Mouse (Mus musculus): ENCODE results near the gene Btbd17. TPM values are rescaled to one million over a fixed set of nuclear protein-coding genes. Genes with fewer than 3 reads are reported as not detected.

Btbd17 gene
- polyA plus RNA-seq, 1 experiment from 2014 or later, result 60.0 TPM

DNA sequence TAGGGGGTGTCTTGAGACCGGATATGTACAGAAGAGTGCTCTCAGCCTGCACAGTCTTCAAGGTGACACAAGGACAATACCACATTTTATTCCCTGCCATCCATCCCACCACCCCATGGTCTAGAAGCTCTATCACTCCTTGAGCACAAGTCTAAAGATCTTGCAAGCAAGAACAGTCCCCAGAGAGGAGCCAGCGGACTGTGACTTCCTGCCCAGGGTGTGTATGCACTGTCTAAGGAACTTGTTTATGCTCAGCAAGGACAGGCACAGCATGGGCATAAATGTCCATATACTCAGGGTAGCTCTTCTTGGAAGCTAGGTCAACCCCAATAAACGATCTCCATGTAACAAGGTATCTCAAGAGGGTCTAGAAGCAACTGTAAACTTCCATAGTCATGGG, 2.2 kb upstream of the Btbd17 start:
- Histone ChIP-seq H3K4me3 (no peak overlapping the region), H3K36me3 (no peaks in the 10 kb centered on the region), H3K27ac (peak overlapping the region; percentile 46; the same call in 1 of the 2 replicates), H3K27me3 (ENCODE audit: insufficient read depth, poor library complexity, severe bottlenecking) (peaks cover 16% of the 10 kb centered on the region), H3K9me3 (no peaks in the 10 kb centered on the region), H3K4me1 (replicated peaks) (peaks cover 57% of the 10 kb centered on the region)
- no peak for DNase-seq (ENCODE audit: low spot score)
- 92% methylated on average over 3 of the region's 3 CpGs for WGBS

DNA sequence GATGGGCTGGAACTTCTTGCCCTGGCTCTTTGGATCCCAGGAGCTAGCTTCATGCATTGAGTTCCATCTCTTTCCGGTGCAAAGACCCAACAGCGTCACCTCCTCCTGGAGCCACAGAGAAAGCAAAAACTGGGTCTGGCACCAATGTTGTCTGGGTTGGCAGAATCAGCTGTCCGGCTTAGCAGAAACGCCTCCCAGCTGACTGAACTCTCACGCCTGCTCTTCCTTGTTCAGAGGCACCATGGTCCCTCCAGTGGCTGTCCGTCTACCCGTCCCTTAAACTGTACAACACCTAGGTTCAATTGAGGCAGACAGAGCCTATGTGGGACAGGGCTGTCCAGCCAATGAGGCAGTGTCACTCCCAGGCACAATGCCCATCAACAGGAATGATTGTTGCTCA, 1.4 kb upstream of the Btbd17 start:
- peak overlapping the region; percentile 95 for H3K27ac ChIP-seq
- H3K4me3 ChIP-seq, result no peak overlapping the region
- DNase-seq (ENCODE audit: low spot score), result no peak
- H3K9me3 ChIP-seq, result no peaks in the 10 kb centered on the region
- WGBS, result 92% methylated on average over 7 of the region's 7 CpGs
- no peaks in the 10 kb centered on the region for H3K36me3 ChIP-seq
- H3K4me1 ChIP-seq (replicated peaks), result peaks cover 58% of the 10 kb centered on the region
- peaks cover 24% of the 10 kb centered on the region for H3K27me3 ChIP-seq (ENCODE audit: insufficient read depth, poor library complexity, severe bottlenecking)

DNA sequence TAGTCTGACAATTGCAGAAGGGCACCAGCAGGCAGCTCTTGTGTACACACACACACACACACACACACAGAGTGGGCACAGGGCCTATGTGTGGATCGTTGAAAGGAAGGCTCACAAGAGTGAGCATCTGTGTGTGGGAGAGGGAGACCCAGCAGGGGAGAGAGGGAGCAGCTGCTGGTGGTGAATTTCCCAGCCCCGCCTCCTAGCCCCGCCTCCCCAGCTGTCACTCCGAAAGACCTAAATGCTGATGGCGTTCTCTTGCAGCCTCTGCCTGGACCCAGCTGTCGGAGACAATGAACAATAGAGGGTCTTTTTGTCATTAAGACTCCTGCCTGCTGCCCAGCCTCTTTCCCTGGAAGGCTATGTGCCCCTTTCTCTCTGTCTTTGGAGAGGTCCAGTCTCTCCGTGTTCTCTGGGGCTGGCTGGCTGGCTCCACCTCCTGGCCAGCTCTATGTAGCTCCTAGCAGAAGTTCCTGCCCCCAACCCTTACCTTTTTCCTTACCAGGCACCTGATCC, 456 bp downstream of the Btbd17 start:
- peaks cover 72% of the 10 kb centered on the region for H3K4me1 ChIP-seq (replicated peaks)

DNA sequence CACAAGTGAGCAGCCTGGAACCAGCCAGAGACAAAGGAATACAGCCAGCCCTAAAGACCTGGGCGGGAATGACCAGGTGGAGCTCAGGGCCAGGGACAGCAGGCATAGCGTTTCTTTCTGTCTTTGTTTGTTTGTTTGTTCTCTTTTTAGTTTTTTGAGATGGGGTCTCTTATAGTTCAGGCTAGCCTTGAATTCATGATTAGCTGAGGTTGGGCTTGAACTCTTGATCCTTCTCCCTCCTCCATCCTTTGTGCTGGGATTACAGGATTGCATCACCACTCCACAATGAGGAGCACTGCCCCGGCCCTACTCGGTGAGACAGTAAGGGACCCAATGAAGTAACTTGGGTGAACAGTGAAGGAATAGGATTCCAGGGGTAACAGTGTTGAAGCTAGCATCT, 1.1 kb downstream of the Btbd17 start:
- Histone ChIP-seq H3K27me3 (ENCODE audit: insufficient read depth, poor library complexity, severe bottlenecking) (peaks cover 49% of the 10 kb centered on the region), H3K4me3 (peak overlapping the region; percentile 61), H3K4me1 (replicated peaks) (peaks cover 78% of the 10 kb centered on the region), H3K9me3 (no peaks in the 10 kb centered on the region), H3K27ac (peak overlapping the region; percentile 95), H3K36me3 (peaks cover 12% of the 10 kb centered on the region)
- WGBS, result 32% methylated on average over 4 of the region's 4 CpGs
- no peak for DNase-seq (ENCODE audit: low spot score)

More for the DNA sequence above, 456 bp downstream of the Btbd17 start:
- H3K27me3 ChIP-seq (ENCODE audit: insufficient read depth, poor library complexity, severe bottlenecking), result peaks cover 43% of the 10 kb centered on the region
- DNase-seq (ENCODE audit: low spot score), result peak; percentile 91
- H3K9me3 ChIP-seq, result no peaks in the 10 kb centered on the region
- peaks cover 12% of the 10 kb centered on the region for H3K36me3 ChIP-seq
- peak overlapping the region; percentile 61 for H3K4me3 ChIP-seq
- peak overlapping the region; percentile 95 for H3K27ac ChIP-seq
- WGBS, result under 1% methylated on average over 7 of the region's 7 CpGs

DNA sequence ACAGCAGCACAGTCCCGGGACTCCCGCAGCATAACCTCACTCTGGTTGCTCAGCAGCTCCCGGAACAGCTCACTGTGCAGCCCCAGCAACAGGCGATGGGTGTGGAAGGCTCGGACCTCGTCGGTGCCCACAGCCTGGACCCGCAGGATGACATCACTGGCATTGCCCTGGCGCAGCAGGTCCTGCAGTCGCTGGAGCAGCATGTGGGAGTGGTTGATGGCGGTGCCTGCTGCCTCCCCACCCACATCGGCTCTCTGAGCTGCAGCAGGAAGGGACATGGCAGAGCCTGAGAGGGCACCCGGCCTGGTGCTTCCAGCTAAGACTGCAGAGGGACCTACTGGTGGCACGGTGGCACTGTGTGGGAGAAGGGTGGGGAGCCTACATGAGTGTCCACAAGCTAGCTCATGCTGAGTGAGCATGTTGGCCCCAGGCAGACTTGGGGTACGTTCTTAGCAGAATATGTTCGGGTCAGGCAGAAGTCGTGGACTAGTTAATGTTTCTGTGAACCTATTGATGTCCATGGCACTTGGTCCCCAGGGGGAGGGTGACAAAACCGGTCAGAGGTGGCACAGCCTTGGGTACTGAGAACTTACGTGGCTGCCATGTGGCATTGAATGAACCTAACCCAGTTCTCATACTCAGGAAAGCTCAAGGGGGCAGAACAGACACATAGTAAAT, 1.7 kb downstream of the Btbd17 start:
- H3K27me3 ChIP-seq (ENCODE audit: insufficient read depth, poor library complexity, severe bottlenecking), result peaks cover 56% of the 10 kb centered on the region

DNA sequence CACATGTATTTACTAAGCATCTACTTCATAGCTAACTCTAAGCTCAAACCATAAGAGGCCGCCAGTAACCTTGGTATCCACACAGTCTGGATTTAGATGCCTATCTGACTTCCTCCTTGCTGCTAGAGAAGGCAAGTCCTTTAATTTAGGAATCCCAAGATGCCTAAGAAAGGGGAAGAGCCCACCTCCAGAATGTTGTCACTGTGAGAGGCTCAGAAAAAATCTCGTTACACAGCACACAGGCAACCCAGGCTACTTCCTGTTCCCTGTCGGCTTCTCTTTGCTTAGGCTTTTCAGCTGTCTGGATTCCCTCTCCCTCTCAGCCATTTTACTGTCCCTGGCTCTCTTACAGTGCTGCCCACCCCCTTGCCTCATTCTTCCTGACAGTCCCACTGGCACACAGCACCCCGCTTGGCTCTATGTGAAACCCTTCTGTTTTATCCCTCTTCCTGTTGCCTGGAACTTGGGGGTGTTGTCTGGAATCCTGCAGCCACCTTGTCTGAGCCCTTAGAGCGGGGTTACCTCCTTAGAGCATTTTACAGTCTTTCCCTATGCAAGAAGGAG, 2.7 kb downstream of the Btbd17 start:
- WGBS, result 50% methylated on average over 5 of the region's 5 CpGs
- DNase-seq (ENCODE audit: low spot score), result no peak
- peak overlapping the region; percentile 95 for H3K27ac ChIP-seq
- H3K36me3 ChIP-seq, result peaks cover 12% of the 10 kb centered on the region
- H3K4me3 ChIP-seq, result peak overlapping the region; percentile 61
- H3K9me3 ChIP-seq, result no peaks in the 10 kb centered on the region
- peaks cover 66% of the 10 kb centered on the region for H3K27me3 ChIP-seq (ENCODE audit: insufficient read depth, poor library complexity, severe bottlenecking)
- peaks cover 93% of the 10 kb centered on the region for H3K4me1 ChIP-seq (replicated peaks)

More for the DNA sequence above, 1.7 kb downstream of the Btbd17 start:
- Histone ChIP-seq H3K9me3 (no peaks in the 10 kb centered on the region), H3K36me3 (peaks cover 12% of the 10 kb centered on the region), H3K27ac (peak overlapping the region; percentile 95), H3K4me3 (peak overlapping the region; percentile 61), H3K4me1 (replicated peaks) (peaks cover 85% of the 10 kb centered on the region)
- no peak for DNase-seq (ENCODE audit: low spot score)
- 64% methylated on average over 19 of the region's 19 CpGs for WGBS

DNA sequence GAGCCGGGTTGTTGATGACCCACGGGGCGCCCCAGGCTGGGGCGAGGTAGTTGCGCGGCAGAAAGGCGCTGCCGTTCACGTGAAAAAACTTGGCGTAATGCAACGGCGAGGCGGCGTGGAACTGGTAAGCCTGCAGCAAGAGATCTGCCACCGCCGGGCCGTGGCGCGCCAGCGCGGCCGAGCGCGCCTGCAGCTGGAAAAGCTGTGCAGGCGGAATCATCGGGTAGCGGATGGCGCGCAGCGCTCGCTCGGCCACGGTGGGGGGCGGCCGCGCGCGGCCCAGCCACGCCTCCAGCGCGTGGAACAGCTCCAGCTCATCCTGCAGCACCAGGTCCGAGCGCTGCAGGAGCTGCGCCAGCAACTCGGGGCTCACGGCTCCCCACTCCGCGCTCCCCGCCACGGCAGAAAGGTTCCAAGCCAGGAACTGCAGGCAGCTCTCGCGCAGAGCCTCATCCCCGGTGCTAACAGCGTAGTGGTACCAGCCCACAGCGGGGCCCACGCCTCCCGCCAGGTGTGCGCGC, 3.8 kb downstream of the Btbd17 start:
- peak overlapping the region; percentile 61 for H3K4me3 ChIP-seq
- peaks cover 87% of the 10 kb centered on the region for H3K4me1 ChIP-seq (replicated peaks)
- peaks cover 12% of the 10 kb centered on the region for H3K36me3 ChIP-seq
- peak overlapping the region; percentile 80 for H3K27ac ChIP-seq
- H3K27me3 ChIP-seq (ENCODE audit: insufficient read depth, poor library complexity, severe bottlenecking), result peaks cover 77% of the 10 kb centered on the region
- H3K9me3 ChIP-seq, result no peaks in the 10 kb centered on the region
- under 1% methylated on average over 58 of the region's 59 CpGs for WGBS
- peak; percentile 61 for DNase-seq (ENCODE audit: low spot score)

DNA sequence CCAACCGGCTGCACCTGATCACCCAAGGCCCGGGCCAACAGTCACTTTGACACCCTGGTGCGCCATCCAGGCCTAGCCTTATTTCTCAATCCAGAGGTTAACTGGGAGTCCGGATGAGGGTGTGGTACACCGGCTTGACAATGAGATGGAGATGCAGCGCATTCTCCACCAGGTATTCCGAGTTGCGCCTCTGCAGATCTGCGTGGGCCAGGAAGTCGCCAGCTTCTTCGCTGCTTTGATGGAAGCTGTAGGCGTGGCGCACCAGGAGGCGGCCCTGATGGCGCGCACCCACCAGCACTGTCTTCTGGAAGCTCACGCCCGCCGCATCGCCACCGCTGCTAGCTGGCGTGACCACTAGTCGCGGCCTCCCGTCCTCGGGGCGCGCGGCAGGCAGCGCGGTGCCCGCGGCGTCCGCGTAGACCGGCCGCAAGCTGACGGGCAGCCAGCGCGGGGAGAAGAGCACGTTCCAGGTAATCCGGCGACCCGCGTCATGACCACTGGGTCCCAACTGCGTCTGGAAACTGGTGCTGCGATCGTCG, 4.3 kb downstream of the Btbd17 start:
- H3K4me3 ChIP-seq, result peak overlapping the region; percentile 61
- no peak for DNase-seq (ENCODE audit: low spot score)
- peaks cover 87% of the 10 kb centered on the region for H3K4me1 ChIP-seq (replicated peaks)
- H3K9me3 ChIP-seq, result no peaks in the 10 kb centered on the region
- peaks cover 12% of the 10 kb centered on the region for H3K36me3 ChIP-seq
- peaks cover 82% of the 10 kb centered on the region for H3K27me3 ChIP-seq (ENCODE audit: insufficient read depth, poor library complexity, severe bottlenecking)
- peak overlapping the region; percentile 80 for H3K27ac ChIP-seq
- 3% methylated on average over 50 of the region's 50 CpGs for WGBS

DNA sequence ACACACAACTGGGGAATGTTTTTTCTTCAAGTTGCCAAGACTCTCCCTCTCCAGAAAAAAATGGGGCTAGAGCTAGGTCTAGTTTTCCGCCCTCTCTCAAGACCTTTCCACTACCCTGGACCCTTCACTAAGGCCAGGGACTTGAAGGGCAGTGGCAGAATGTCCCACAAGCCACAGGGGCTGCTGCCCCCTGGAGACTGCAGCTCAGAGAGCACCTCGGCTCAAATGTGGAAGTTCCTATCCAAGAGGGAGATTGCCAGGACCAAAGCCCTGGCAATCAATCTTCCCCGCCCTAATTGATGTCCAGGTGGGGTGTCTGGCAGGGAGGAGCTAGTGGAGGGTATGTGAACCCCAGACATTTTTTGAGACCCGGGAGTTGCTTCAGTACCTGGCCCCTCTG, 4.9 kb downstream of the Btbd17 start:
- H3K36me3 ChIP-seq, result peaks cover 12% of the 10 kb centered on the region
- H3K9me3 ChIP-seq, result no peaks in the 10 kb centered on the region
- peak overlapping the region; percentile 61 for H3K4me3 ChIP-seq
- WGBS, result 22% methylated on average over 4 of the region's 4 CpGs
- DNase-seq (ENCODE audit: low spot score), result no peak
- peaks cover 87% of the 10 kb centered on the region for H3K4me1 ChIP-seq (replicated peaks)
- H3K27me3 ChIP-seq (ENCODE audit: insufficient read depth, poor library complexity, severe bottlenecking), result peaks cover 88% of the 10 kb centered on the region
- H3K27ac ChIP-seq, result no peak overlapping the region; the same call in 1 of the 2 replicates

DNA sequence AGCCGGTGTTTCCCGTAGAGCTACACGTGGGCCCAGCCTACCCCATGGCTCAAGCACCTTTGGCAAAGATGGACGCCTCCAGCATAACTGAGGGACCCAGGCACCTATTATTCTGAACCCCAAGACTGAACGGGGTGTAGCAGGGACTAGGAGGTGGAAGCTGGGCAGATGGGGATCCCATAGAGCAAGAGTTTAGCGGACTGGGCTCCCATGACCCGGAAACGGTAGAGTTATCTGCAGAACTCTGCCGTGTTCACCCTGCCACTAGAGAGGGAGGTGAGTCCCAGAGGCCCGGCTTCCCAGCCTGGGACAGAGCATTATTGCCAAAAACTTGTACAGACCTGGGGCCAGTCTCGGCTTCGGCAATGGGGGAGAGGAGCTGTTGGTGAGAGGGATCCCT, 5.6 kb downstream of the Btbd17 start:
- 64% methylated on average over 12 of the region's 12 CpGs for WGBS

DNA sequence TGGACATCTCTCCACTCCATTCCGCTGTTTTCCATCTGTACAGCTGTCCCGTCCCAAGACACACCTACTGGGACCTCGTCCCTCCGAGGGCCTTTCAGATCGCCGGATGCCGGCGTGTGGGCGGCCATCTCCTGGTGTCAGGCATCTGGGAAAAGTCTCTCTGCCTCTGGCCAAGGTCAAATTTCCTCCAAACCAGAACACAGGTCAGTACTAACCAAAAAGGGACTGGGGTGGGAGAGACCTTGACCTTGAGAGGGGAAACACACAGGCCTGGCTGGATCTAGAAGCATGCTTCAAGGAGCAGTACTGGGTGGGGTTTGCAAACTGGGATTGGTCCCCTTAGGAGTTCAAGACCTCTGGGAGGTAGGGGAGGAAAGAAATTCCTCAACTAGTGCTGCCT, 6.0 kb downstream of the Btbd17 start:
- Histone ChIP-seq H3K27ac (no peak overlapping the region), H3K4me3 (peak overlapping the region; percentile 33; the same call in 1 of the 2 replicates), H3K36me3 (peaks cover 12% of the 10 kb centered on the region), H3K4me1 (replicated peaks) (peaks cover 78% of the 10 kb centered on the region), H3K27me3 (ENCODE audit: insufficient read depth, poor library complexity, severe bottlenecking) (peaks cover 99% of the 10 kb centered on the region), H3K9me3 (no peaks in the 10 kb centered on the region)
- WGBS, result 52% methylated on average over 9 of the region's 9 CpGs
- DNase-seq (ENCODE audit: low spot score), result no peak

More for the DNA sequence above, 5.6 kb downstream of the Btbd17 start:
- Histone ChIP-seq H3K9me3 (no peaks in the 10 kb centered on the region), H3K27me3 (ENCODE audit: insufficient read depth, poor library complexity, severe bottlenecking) (peaks cover 94% of the 10 kb centered on the region), H3K27ac (no peak overlapping the region), H3K4me3 (no peak overlapping the region), H3K36me3 (peaks cover 12% of the 10 kb centered on the region), H3K4me1 (replicated peaks) (peaks cover 83% of the 10 kb centered on the region)
- no peak for DNase-seq (ENCODE audit: low spot score)

DNA sequence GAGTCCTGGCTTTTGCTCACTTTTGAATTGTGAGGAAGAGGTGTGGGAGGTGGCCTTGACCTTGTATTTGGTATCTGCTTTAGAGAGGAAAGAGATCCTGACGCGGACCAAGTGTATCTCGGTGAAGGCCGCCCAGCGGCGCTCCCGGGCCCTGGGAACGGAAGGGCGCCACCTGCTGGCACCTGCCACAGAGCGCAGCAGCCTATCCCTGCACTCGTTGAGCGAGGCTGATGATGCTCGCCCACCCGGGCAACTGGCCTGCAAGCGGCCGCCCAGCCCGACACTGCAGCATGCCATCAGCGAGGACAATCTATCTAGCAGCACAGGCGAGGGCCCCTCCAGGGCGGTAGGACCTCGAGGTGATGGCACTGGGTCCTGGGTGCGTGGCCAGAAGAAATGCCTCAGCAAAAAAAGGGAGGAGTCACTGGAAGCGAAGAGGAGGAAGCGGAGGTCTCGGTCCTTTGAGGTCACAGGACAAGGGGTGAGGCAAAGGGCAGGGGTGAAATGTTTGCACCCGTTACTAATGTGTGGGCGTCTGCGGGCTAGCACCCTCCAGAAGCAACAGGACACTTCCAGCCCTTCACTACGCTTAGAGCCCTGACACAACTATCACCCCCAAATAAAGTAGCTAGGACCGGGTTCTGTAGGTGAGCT, 6.6 kb downstream of the Btbd17 start:
- Histone ChIP-seq H3K27me3 (ENCODE audit: insufficient read depth, poor library complexity, severe bottlenecking) (peaks cover 100% of the 10 kb centered on the region), H3K36me3 (peaks cover 12% of the 10 kb centered on the region), H3K4me1 (replicated peaks) (peaks cover 73% of the 10 kb centered on the region), H3K27ac (peak overlapping the region; percentile 46; the same call in 1 of the 2 replicates), H3K9me3 (no peaks in the 10 kb centered on the region), H3K4me3 (peak overlapping the region; percentile 33)
- DNase-seq (ENCODE audit: low spot score), result peak; percentile 90
- 11% methylated on average over 30 of the region's 30 CpGs for WGBS
